Mouse (Mus musculus) MEL (cell line): ENCODE results near the gene Bhlhe41.

Experiments
- CTCF ChIP-seq, 3 experiments: IDR thresholded peaks in 2 of 3; conservative IDR thresholded peaks in 1 of 3; 2 replicates each; pipeline ENCODE4 v1.5.1; 2011 to 2012; ENCODE audit warnings: low read length in 3 of 3, low read depth in 2 of 3, mild to moderate bottlenecking in 2 of 3, improper control_type of control experiment in 1 of 3, inconsistent platforms in 1 of 3, mixed read lengths in 1 of 3, moderate library complexity in 1 of 3; ENCODE audit not compliant: control insufficient read depth in 1 of 3, insufficient read depth in 1 of 3, poor library complexity in 1 of 3, severe bottlenecking in 1 of 3
- GATA1 ChIP-seq: IDR thresholded peaks from 2 replicates; pipeline ENCODE4 v1.6.1; 2011; ENCODE audit warnings: low read depth, low read length, improper control_type of control experiment
- MAFK ChIP-seq: IDR thresholded peaks from 2 replicates; pipeline ENCODE4 v1.6.1; 2011; ENCODE audit warnings: low read depth, mild to moderate bottlenecking, low read length, improper control_type of control experiment, borderline replicate concordance
- MAX ChIP-seq: IDR thresholded peaks from 2 replicates; pipeline ENCODE4 v1.6.1; 2011; ENCODE audit warnings: low read length, improper control_type of control experiment
- POLR2A ChIP-seq, 2 experiments: IDR thresholded peaks; 2 replicates each; pipeline ENCODE4 v1.6.1; 2011 to 2012; ENCODE audit warnings: low read length in 2 of 2, mild to moderate bottlenecking in 2 of 2, control low read depth in 1 of 2, improper control_type of control experiment in 1 of 2, low read depth in 1 of 2, moderate library complexity in 1 of 2; ENCODE audit not compliant: control insufficient read depth in 1 of 2, insufficient read depth in 1 of 2, poor library complexity in 1 of 2
- RCOR1 ChIP-seq: IDR thresholded peaks from 2 replicates; pipeline ENCODE4 v1.6.1; 2012; ENCODE audit warnings: low read depth, mild to moderate bottlenecking, inconsistent platforms, low read length, improper control_type of control experiment
- TBP ChIP-seq: IDR thresholded peaks from 2 replicates; pipeline ENCODE4 v1.8.0; 2011; ENCODE audit warnings: low read depth, low read length, improper control_type of control experiment
- USF1 ChIP-seq: IDR thresholded peaks from 2 replicates; pipeline ENCODE4 v1.6.1; 2014; ENCODE audit warnings: low read depth, mild to moderate bottlenecking, inconsistent platforms, low read length, improper control_type of control experiment, moderate library complexity

DNA sequence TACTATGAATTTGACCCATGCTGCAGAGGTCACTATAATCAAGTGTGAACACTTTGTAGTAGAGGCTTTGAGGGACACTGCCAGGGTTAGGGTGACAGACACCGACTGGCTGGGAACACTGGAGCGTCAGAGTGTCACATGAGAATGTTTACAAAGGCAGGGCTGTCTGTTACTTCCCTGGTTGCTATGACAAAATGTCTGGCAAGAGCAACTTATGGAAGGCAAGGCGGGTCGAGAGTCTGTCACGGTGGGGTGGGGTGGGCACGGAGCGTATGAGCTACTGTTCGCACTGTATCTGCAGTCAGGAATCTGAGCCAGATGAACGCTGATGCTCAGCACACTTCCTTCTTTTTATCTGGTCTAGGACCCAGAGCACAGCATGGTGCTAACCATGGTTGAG lies 34.7 kb downstream of the Bhlhe41 start:
- no peak for TF ChIP-seq MAFK
- no peak for TF ChIP-seq TBP
- TF ChIP-seq CTCF (IDR thresholded peaks at IDR 0.05 in 2 of 3, conservative IDR thresholded peaks at IDR 0.05 in 1 of 3; ENCODE audit: control insufficient read depth in 1 of 3, insufficient read depth in 1 of 3, low read depth in 2 of 3, low read length in 3 of 3, poor library complexity in 1 of 3, severe bottlenecking in 1 of 3), result no peak
- TF ChIP-seq GATA1, result 0 out of 2 replicates have a peak, but pooled peaks have one; percentile 35
- TF ChIP-seq RCOR1, result 0 out of 2 replicates have a peak, but pooled peaks have one; percentile 31
- no peak for TF ChIP-seq POLR2A (IDR thresholded peaks at IDR 0.05; ENCODE audit: control insufficient read depth in 1 of 2, insufficient read depth in 1 of 2, low read depth in 1 of 2, low read length in 2 of 2, poor library complexity in 1 of 2)
- TF ChIP-seq USF1, result no peak
- TF ChIP-seq MAX, result peak; percentile 31; the same call in 1 of the 2 replicates
